Mouse (Mus musculus): ENCODE measurements at regions not wholly inside any gene's neighbourhood (a gene's known extent, or its start where the extent isn't known, plus 50 kb on each side); places are given as distances from the start of the nearest gene placed in this dataset.

DNA sequence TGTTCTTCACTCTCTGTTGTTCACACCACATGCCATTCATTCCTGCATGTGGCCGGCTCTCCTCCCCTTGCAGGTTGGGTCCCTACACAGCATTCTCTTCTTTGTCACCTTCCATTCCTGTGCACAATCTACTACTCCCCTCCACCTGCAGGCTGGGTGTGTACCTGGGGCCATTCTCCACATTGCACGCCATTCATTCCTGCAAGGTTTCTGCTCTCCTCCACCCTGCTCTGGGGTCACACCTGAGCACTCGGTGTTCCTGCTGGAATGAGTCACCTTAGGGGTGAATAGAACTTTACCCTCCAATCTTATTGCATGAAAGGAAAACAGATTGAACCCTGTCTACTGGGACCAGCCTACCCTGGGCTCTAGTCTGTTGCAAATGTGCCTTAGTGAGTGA is 72.7 kb upstream of the Id2 start:
- DNase-seq = no peak

DNA sequence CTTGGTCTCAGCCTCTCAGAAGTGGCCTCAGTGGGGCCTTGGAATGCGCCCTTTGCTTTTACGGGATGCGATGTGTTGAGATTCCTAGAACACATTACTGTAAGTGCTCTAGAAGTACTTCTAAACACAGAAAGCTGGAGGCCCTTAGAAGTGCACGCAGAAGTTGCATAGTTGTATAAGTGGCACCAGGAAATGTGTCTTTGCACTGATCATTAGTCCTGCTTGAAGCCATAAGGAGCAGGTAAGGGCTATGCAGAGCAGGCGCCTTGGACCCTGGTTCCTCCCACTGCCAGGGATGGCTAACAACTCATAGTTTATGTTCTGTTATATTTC is 71.2 kb upstream of the Id2 start:
- no peak for DNase-seq

DNA sequence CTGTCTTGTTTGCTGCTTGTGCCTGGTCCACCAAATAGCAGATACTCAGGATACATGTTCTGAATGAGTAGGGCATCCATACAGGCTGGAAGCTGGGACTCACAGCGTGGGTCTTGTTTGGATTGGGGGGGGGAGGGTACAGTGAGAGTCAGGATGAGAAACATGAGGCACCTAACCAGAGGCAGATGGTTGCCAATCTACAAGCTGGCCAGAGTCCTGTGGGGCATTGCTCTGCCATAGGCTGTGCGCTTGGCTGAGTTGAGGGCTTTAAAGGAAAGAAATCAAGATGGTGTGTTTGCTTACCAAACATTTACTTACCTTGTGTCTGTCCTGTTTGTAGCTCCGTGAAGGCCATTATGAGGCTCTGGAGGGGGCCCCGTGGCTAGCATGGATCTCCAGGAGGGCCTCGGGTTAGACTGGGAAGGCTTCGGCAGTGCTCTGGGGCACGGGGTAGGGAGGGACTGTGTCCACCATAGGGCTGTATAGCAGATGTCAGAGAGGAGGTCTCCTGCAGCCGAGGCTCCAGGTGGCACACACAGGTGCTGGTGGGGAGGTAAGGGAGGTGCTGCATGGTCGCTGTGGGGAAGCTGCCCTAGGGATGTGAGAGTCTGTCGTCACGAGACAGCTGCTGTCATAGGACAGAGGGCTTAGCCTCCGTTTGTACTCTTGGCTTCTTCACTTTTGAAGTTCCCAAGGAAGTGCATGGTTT is 70.7 kb upstream of the Id2 start:
- no peak for DNase-seq

- DNase-seq = no peak
Measured at GRCm38 (mm10) chr12:25166525-25166924, 69.6 kb upstream of the Id2 start.

- peak; percentile 26 for DNase-seq
Measured at GRCm38 (mm10) chr12:25165650-25166049, 68.7 kb upstream of the Id2 start.

GRCm38 (mm10) chr12:25164724-25165123 is 67.8 kb upstream of the Id2 start:
- DNase-seq = peak; percentile 64

DNA sequence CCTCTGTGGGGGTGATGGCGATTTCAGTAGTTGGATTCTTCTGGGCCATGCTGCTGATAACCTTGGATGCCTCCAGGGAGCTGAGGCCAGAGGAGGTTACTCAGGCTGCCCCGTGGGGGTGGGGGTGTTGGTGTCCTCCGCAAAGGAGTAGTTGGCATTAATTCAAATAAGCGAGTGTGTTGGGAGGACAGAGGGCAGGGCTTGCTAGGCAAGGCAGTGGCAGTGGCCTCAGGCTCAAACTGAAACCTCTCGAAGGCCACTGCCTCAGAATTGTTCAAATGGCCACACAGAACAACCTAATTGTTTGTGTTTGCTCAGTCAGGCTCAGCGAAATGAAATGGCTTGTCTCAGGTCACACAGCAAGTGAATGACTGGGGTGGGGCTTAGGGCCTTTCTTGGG is 66.6 kb upstream of the Id2 start:
- DNase-seq = no peak

DNA sequence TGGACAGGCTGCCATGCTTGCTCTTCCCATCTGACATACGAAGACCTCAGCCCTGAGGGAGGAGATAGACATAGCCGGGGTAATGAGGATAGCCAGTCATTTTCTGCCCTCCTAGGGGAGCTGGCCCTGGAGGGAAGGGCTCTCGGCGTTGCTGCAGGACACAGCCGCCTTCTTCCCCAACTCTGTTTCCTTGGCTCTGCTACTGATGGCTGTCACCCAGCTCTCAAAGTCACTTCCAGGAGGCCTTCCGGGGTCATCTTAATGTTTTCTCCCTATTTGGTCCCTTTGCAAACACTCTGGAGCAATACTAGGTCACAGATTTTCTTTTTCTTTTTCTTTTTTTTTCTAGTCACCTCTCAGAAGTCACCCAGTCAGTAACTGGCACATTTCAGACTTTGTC is 65.9 kb upstream of the Id2 start:
- DNase-seq = no peak

- DNase-seq = no peak
Measured at GRCm38 (mm10) chr12:25161939-25162338, 65.0 kb upstream of the Id2 start.

GRCm38 (mm10) chr12:25160990-25161843 is 64.3 kb upstream of the Id2 start:
- DNase-seq = no peak

GRCm38 (mm10) chr12:25159091-25159490 is 62.2 kb upstream of the Id2 start:
- no peak for DNase-seq

DNA sequence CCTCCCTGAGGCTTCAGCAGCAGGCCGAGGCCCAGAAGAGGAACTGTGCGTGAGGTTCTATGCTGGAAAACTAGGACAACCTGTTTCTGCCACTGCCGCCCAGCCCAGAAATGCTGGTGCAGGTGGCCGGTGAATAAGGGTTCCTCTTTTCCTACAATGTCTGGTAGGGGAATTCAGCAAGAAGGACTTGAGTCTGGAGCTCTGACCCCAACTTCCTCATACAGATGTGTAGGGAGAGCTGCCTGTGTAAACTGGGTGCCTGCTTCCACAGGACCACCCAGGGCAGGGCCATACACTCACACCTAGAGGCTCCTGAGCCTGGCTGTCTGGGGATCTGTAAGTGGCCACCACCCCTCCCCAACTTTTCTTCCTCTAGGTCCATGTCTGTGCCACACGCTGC is 60.3 kb upstream of the Id2 start:
- DNase-seq = no peak

DNA sequence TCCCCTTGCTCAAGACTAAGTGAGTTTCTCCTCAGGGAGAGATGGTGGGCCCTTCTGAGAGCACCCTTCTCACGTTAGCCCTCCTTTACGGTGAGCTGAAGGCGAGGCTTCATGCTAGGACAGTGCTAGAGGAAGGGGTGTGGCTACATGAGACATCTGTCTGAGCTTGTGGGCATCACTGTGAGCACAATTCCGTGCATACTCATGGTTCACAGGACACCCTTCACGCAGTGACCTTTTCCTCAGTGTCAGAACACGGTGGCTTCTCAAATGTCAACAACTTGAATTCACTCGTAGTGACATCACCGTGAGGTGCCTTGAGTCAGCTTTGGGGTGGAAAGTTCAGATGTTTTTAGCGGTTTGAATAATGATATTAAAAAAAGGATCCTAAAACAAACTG is 58.5 kb upstream of the Id2 start:
- DNase-seq = no peak

GRCm38 (mm10) chr12:25148099-25148498 is 51.2 kb upstream of the Id2 start:
- DNase-seq = no peak
